Mouse (Mus musculus) midbrain, embryonic 11.5 days (tissue): Measurements from ENCODE around the gene Kcne3. TPM values are rescaled to one million over a fixed set of nuclear protein-coding genes. Genes with fewer than 3 reads are reported as not detected.

Source experiments
- ATAC-seq: fragments of 200-750 bp; cut with Nextera tagmentation; 2 replicates; pipeline ENCODE4 v1.8.0; 2017; ENCODE audit warnings: moderate TSS enrichment, moderate library complexity; ENCODE audit not compliant: low FRiP score
- DNase-seq: peaks from one replicate; pipeline ENCODE4 v3.0.0; 2015; ENCODE audit warnings: low spot score; ENCODE audit errors: missing footprints
- H3K27ac ChIP-seq: fragments of 300-500 bp; sonication (generic); 2 replicates; pipeline ENCODE4 v1.5.1; 2014; ENCODE audit warnings: low read depth, low read length
- H3K27me3 ChIP-seq: fragments of 300-500 bp; sonication (generic); 2 replicates; pipeline ENCODE4 v1.6.1; 2014; ENCODE audit warnings: mild to moderate bottlenecking, low read length, moderate library complexity, mixed read lengths; ENCODE audit not compliant: control insufficient read depth, insufficient read depth
- H3K36me3 ChIP-seq: fragments of 300-500 bp; sonication (generic); 2 replicates; pipeline ENCODE4 v1.6.1; 2014; ENCODE audit warnings: mild to moderate bottlenecking, low read length, moderate library complexity, mixed read lengths; ENCODE audit not compliant: control insufficient read depth, insufficient read depth
- H3K4me1 ChIP-seq: fragments of 300-500 bp; sonication (generic); 2 replicates; pipeline ENCODE4 v1.6.1; 2014; ENCODE audit warnings: low read length; ENCODE audit not compliant: control insufficient read depth, insufficient read depth
- H3K4me2 ChIP-seq: fragments of 300-500 bp; sonication (generic); 2 replicates; pipeline ENCODE4 v1.6.1; 2014; ENCODE audit warnings: mild to moderate bottlenecking, moderate library complexity
- H3K4me3 ChIP-seq: fragments of 300-500 bp; sonication (generic); 2 replicates; pipeline ENCODE4 v1.5.1; 2014; ENCODE audit warnings: low read depth, low read length
- H3K9ac ChIP-seq: fragments of 300-500 bp; sonication (generic); 2 replicates; pipeline ENCODE4 v1.6.1; 2014; ENCODE audit warnings: low read length
- H3K9me3 ChIP-seq: fragments of 300-500 bp; sonication (generic); 2 replicates; pipeline ENCODE4 v1.6.1; 2016; ENCODE audit warnings: low read length; ENCODE audit not compliant: control insufficient read depth
- WGBS: fragments of 180-500 bp; shearing (Covaris S2); extraction: QIAGEN DNeasy Blood & Tissue Kit; methylation state at CpG from one replicate; pipeline ENCODE4 v1.1.7; 2014; 5-methylcytosine and 5-hydroxymethylcytosine counted together
- polyA plus RNA-seq: library from polyadenylated mRNA; unstranded; fragments of >200 nt; fragmentation: Nextera tagmentation; extraction: Ambion mirVana; gene quantifications from 2 replicates; pipeline ENCODE4 v1.2.1, GENCODE M21; 2014

Gene Kcne3
- polyA plus RNA-seq, 1 experiment from 2014 or later = 1.1 TPM

DNA sequence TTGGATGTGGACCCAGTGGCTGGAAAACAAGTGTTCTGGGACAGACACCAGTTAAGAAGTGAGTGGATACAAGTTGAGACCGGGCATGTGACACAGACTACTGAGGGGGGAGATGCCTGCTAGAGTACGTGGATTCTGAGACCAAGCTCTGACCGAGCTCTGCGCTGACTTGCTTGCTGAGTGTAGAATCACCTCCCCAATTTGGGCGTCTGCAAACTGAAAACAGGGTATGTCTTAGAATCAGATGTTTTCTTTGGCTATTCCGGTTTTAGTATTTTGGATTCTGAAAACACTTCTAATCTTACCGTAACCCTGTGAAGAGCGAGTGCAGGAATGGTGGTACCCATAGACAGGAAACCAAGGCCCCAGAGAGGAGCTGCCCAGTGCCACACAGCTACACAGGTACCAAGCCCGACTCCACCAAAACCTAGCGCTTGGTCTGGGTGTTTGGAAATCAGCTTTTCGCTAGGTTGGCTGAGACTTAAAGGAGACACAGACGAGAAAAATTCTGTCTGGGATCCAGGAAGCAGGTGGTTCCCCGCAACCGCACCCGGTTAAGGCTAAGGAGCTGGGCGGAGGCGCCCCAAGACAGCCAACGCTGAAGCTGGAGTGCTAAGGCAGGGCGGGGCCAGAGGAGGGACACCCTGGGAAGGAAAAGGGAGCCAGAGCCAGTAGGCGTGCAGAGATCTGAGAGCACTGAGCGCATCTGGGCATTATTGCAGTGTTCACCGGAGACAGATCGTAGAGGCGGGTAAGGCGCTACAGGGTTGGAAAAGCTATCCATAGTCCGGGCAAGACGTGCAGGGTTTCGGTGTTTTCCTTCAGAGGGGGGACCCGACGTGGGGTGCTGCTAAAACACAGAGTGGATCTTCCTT, 2.0 kb downstream of the Kcne3 start:
- peak overlapping the region; percentile 27 for H3K4me3 ChIP-seq
- H3K4me2 ChIP-seq = peak overlapping the region; percentile 49
- H3K27me3 ChIP-seq = peaks cover 37% of the 10 kb centered on the region
- ATAC-seq (0 out of 2 replicates have a peak, but pooled peaks have one; percentile 22), DNase-seq (peak; percentile 95)
- H3K27ac ChIP-seq = no peak overlapping the region
- H3K4me1 ChIP-seq = peaks cover 7% of the 10 kb centered on the region; the same call in 1 of the 2 replicates
- 10% methylated on average over 30 of the region's 30 CpGs for WGBS
- H3K36me3 ChIP-seq = no peaks in the 10 kb centered on the region
- H3K9me3 ChIP-seq = no peaks in the 10 kb centered on the region
- H3K9ac ChIP-seq = peak overlapping the region; percentile 45; the same call in 1 of the 2 replicates

DNA sequence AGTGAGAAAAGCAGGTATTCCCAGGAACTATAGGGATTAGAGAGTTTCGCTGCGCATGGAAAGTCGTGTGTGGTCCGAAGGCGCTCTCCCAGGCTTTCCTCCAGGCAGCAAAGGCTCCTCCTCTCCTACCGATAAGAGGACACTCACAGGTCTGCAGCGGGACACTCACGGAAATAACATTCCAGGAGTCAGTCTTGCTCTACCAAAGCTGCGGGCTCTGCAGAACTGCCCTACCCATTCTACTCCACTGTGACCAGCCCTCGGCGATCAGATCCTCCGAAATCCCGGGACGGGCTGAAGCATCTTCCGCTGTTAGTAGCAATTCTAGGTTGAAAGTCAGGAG, 2.6 kb downstream of the Kcne3 start:
- H3K9me3 ChIP-seq = no peaks in the 10 kb centered on the region
- peaks cover 7% of the 10 kb centered on the region; the same call in 1 of the 2 replicates for H3K4me1 ChIP-seq
- H3K27ac ChIP-seq = no peak overlapping the region
- peak overlapping the region; percentile 49 for H3K4me2 ChIP-seq
- H3K36me3 ChIP-seq = no peaks in the 10 kb centered on the region
- H3K9ac ChIP-seq = peak overlapping the region; percentile 45; the same call in 1 of the 2 replicates
- H3K27me3 ChIP-seq = peaks cover 37% of the 10 kb centered on the region
- ATAC-seq (0 out of 2 replicates have a peak, but pooled peaks have one; percentile 7), DNase-seq (no peak)
- under 1% methylated on average over 15 of the region's 15 CpGs for WGBS
- peak overlapping the region; percentile 27 for H3K4me3 ChIP-seq

DNA sequence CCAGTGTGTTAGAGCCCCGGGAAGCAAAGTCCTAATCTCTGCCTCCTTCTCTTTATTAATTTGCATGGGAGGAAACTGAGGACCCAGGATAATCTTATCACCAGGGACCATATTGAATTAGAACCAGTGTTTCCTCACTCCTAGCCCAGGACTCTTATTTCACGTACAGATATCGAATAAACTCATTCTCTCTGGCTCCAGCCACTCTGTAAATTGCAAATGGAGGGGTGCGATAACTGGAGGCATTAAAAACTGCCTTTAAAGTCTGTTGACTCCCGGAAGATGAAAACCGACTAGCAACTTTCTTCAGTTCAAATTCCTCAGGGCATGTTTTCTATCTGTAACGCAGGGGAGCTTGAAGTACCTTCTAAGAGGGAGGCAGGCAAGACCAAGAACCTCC, 3.1 kb downstream of the Kcne3 start:
- Histone ChIP-seq H3K27ac (no peak overlapping the region), H3K9ac (no peak overlapping the region), H3K36me3 (no peaks in the 10 kb centered on the region), H3K4me1 (peaks cover 7% of the 10 kb centered on the region; the same call in 1 of the 2 replicates), H3K9me3 (no peaks in the 10 kb centered on the region), H3K4me3 (no peak overlapping the region), H3K27me3 (peaks cover 37% of the 10 kb centered on the region), H3K4me2 (peak overlapping the region; percentile 49; the same call in 1 of the 2 replicates)
- WGBS = 63% methylated on average over 7 of the region's 7 CpGs
- no peak for ATAC-seq
- no peak for DNase-seq

DNA sequence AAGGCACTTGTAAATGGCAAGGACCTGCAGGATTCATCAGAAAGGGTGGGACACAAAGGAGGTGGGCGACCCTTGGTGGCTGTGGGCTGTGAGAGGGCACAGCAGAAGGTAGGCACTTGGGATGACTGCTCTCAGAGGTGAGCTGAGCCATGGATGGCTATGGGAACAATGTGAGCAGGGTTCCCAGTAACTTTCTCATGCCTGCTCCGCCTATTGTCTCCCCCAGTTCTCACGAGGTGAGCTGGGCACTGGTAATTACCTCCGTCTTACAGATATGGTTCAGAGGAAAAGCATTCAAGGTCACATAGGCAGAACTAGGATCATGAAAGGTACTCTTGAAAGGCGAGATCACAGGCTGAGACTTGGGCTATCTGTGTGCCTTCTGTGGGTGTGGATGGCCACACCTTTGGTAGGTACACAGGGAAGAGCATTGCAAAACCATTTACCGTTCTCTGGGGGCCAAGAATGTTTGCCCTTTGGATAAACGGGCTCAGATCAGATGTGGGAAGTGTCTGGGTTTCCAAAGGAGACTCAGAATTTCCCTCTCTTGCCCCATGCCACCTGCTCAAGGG, 3.6 kb downstream of the Kcne3 start:
- DNase-seq (peak; percentile 80), ATAC-seq (no peak)
- no peak overlapping the region for H3K27ac ChIP-seq
- no peak overlapping the region for H3K9ac ChIP-seq
- peaks cover 37% of the 10 kb centered on the region for H3K27me3 ChIP-seq
- no peak overlapping the region for H3K4me2 ChIP-seq
- no peak overlapping the region for H3K4me3 ChIP-seq
- no peaks in the 10 kb centered on the region for H3K9me3 ChIP-seq
- WGBS = 79% methylated on average over 7 of the region's 7 CpGs
- peaks cover 7% of the 10 kb centered on the region; the same call in 1 of the 2 replicates for H3K4me1 ChIP-seq
- no peaks in the 10 kb centered on the region for H3K36me3 ChIP-seq

DNA sequence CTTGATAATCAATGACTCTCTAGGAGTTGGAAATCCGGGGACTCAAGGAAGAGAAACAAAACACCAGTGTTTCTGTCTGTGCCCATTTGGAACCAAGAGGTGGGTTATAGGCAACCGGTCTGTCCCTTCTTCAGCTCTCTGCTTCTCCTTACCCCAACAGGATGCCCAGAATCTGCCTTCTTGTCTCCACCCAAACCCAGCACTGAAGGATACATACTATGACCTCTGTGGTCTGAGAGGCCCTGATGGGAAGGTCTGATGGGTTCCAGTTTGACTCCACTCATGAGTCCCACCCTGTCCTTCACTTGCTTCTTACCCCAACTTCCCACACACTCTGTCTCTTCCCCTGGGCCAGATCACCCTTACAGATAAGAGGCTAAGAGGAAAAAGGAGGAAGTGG, 4.9 kb downstream of the Kcne3 start:
- DNase-seq (peak; percentile 61), ATAC-seq (no peak)
- no peaks in the 10 kb centered on the region for H3K9me3 ChIP-seq
- H3K27me3 ChIP-seq = peaks cover 35% of the 10 kb centered on the region
- WGBS = 88% methylated on average over 2 of the region's 2 CpGs
- H3K36me3 ChIP-seq = no peaks in the 10 kb centered on the region
- peaks cover 7% of the 10 kb centered on the region; the same call in 1 of the 2 replicates for H3K4me1 ChIP-seq
- no peak overlapping the region for H3K27ac ChIP-seq
- no peak overlapping the region for H3K4me2 ChIP-seq
- no peak overlapping the region for H3K9ac ChIP-seq
- no peak overlapping the region for H3K4me3 ChIP-seq

DNA sequence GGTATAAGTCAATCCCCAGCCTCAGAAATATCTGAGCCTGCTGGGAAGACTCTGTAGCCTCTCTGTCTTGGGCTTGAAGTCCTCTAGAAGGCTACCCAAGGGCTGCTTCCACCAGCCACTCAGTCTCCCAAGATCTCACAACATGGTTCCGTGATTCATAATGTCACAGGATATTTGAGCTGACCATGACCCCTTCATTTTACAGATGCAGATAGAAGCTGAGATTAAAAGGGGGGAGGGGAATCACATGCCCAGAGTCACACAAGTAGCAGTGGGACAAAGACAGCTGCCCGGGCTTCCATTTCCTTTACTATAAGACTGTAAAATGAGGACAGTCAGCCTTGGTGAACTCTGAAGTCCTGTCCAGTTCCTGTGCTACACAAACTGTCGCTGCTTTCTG, 5.3 kb downstream of the Kcne3 start:
- DNase-seq (peak; percentile 41), ATAC-seq (no peak)
- no peak overlapping the region for H3K4me2 ChIP-seq
- 86% methylated on average over 3 of the region's 3 CpGs for WGBS
- no peak overlapping the region for H3K4me3 ChIP-seq
- no peaks in the 10 kb centered on the region for H3K9me3 ChIP-seq
- H3K4me1 ChIP-seq = peaks cover 7% of the 10 kb centered on the region; the same call in 1 of the 2 replicates
- no peak overlapping the region for H3K27ac ChIP-seq
- peaks cover 35% of the 10 kb centered on the region for H3K27me3 ChIP-seq
- H3K36me3 ChIP-seq = no peaks in the 10 kb centered on the region
- no peak overlapping the region for H3K9ac ChIP-seq

DNA sequence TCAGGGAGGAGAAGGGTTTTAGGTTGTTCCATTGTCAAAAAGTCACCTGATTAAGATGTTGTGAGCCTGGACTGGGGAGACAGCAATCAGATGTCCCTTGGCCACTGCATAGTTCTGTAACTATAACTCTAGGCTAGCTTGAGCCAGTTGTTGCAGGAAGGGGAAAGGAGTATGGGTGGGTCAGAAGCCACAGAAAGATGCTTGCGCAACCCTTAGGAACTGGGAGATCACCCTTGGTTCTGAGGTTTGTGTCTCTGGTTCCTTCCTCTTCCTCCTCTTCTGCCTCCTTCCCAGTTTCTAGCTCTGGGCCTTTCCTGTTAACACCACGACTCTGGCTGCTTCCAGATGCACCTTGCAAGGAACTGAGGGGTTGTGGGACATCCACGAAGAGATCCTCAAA, 6.1 kb downstream of the Kcne3 start:
- Histone ChIP-seq H3K9me3 (no peaks in the 10 kb centered on the region), H3K4me1 (peaks cover 7% of the 10 kb centered on the region; the same call in 1 of the 2 replicates), H3K27me3 (peaks cover 30% of the 10 kb centered on the region), H3K36me3 (no peaks in the 10 kb centered on the region), H3K4me3 (no peak overlapping the region), H3K9ac (no peak overlapping the region), H3K4me2 (no peak overlapping the region), H3K27ac (no peak overlapping the region)
- no peak for ATAC-seq
- DNase-seq = no peak
- 84% methylated on average over 3 of the region's 3 CpGs for WGBS

DNA sequence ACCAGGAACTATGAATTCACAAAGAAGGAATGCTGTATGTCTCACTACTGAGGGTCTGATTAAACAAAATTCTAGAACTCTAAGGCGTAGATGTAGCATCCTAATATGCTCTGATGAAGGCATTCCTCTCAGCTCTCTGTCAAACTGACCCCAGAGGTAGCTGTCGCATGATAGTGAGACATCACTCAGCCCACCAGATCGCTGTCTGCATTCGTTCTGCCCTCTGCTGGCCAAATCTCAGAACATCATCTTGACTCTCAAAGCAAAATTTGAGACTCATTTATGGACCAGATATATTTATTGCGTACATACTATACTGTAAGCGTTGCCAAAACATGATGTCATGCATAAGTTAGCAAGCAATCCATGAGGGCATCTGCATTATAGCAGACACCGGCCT, 11.3 kb downstream of the Kcne3 start:
- H3K36me3 ChIP-seq = no peaks in the 10 kb centered on the region
- no peaks in the 10 kb centered on the region for H3K9me3 ChIP-seq
- ATAC-seq = 0 out of 2 replicates have a peak, but pooled peaks have one; percentile 27
- no peak overlapping the region for H3K4me3 ChIP-seq
- peak; percentile 93 for DNase-seq
- 25% methylated on average over 7 of the region's 7 CpGs for WGBS
- no peaks in the 10 kb centered on the region for H3K4me1 ChIP-seq
- no peak overlapping the region for H3K9ac ChIP-seq
- H3K4me2 ChIP-seq = no peak overlapping the region
- no peaks in the 10 kb centered on the region for H3K27me3 ChIP-seq
- H3K27ac ChIP-seq = no peak overlapping the region

DNA sequence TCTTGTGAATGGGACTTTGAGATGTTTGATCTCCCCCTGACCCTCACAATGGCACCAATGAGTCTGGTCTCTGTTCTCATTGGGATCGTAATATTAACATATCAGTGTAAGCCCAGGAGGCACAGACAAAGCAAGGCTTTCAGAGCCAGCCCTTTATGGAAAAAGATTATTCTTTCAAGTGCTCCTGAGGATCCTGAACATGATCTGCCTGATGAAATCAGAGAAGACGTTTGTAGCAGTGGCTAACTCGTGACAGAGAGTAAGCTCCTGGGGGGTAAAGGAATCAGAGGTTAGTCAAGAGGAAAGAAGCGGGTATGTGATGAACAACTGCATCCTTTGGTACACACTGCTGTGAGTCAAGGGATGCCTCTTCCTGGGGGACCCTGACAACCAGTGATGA, 13.9 kb downstream of the Kcne3 start:
- Histone ChIP-seq H3K27me3 (no peaks in the 10 kb centered on the region), H3K4me3 (no peak overlapping the region), H3K4me2 (no peak overlapping the region), H3K9ac (no peak overlapping the region), H3K9me3 (no peaks in the 10 kb centered on the region), H3K4me1 (no peaks in the 10 kb centered on the region), H3K36me3 (no peaks in the 10 kb centered on the region), H3K27ac (no peak overlapping the region)
- 43% methylated on average over 4 of the region's 4 CpGs for WGBS
- DNase-seq = peak; percentile 61
- no peak for ATAC-seq
